Mouse (Mus musculus): Measurements from ENCODE around the gene Faiml. TPM values are rescaled to one million over a fixed set of nuclear protein-coding genes. Genes with fewer than 3 reads are reported as not detected.

The Faiml gene
- polyA plus RNA-seq, 1 experiment from 2014 or later, result not detected

Other genes with a start within 250 kb of the Faiml start
- gene Gm1123, start 201.5 kb downstream of the Faiml start, polyA plus RNA-seq (2015; fragmentation: Nextera tagmentation; extraction: Ambion mirVana), result 0.10 and 0.21 TPM in 2 replicates
- 3.2 and 4.3 TPM in 2 replicates for gene Pik3cb, start 96.6 kb downstream of the Faiml start, polyA plus RNA-seq (2015; fragmentation: Nextera tagmentation; extraction: Ambion mirVana)
- gene Cep70, start 6.1 kb upstream of the Faiml start, polyA plus RNA-seq (2015; fragmentation: Nextera tagmentation; extraction: Ambion mirVana), result 73.8 and 75.2 TPM in 2 replicates
- gene Esyt3, start 121.3 kb upstream of the Faiml start, polyA plus RNA-seq (2015; fragmentation: Nextera tagmentation; extraction: Ambion mirVana), result 0.38 TPM in 2 replicates
- 54.7 and 55.2 TPM in 2 replicates for gene Mras, start 200.1 kb upstream of the Faiml start, polyA plus RNA-seq (2015; fragmentation: Nextera tagmentation; extraction: Ambion mirVana)
- 0.56 and 0.83 TPM in 2 replicates for gene Nme9, start 214.2 kb upstream of the Faiml start, polyA plus RNA-seq (2015; fragmentation: Nextera tagmentation; extraction: Ambion mirVana)

Measured in hindbrain, embryonic 13.5 days (tissue).